Mouse (Mus musculus) heart, postnatal 36 days (tissue): ENCODE data around the gene Stab2. TPM values are rescaled to one million over a fixed set of nuclear protein-coding genes. Genes with fewer than 3 reads are reported as not detected.

Experiments
- DNase-seq, 2 experiments: peaks; one replicate each; pipeline ENCODE4 v3.0.0; 2021 to 2022
- intact Hi-C: fragments of 180-260 bp; cut with DNase I; formaldehyde crosslinking; loops from one replicate; pipeline ENCODE4 v1.15.1; 2025
- total RNA-seq, 2 experiments: library from RNA; stranded (reverse); gene quantifications; 2 replicates each; pipeline ENCODE4 v1.2.3; 2021

The Stab2 gene
- total RNA-seq, 2 experiments from 2014 or later, result 0.05 to 0.19 TPM

DNA sequence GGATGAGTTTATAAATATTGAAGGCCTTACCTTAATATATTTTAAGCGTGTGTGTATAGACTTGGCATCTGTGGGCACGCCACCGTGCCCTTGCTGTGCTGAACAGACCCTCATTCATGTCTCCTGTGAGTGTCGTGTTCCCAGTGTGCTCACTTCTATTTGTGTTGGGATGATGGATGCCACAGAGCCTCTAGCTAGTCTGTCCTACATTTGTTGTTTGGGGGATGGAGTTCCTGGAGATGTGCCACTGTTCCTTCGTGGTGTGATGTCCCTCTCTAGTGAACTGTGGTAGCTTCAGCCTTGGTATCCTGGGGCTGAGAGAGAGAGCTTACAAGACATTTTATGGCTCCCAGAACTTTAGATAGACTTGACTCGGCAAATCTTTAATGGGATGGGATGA lies 169.0 kb downstream of the Stab2 start:
- no peak for DNase-seq
- intact Hi-C loops, result no loop called here

DNA sequence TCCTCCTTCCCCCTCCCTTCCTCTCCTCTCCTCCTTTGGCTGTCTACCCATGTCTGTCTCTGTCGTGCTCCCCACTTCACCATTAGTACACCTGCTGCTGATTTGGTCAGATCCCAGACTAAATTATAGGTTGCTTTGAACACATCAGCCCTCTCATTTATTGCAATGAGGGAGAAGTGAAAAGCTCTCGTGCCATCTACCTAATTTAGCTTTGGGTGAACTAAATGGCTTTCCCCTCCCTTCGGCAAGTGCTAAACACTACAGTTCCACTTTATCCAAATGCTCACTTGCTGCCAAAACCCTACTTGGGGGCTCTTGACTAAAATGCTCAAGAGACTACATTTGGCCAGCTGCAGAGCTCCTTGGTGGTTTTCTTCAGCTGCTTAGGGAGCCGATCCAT lies 171.0 kb downstream of the Stab2 start:
- intact Hi-C loops, result no loop called here
- DNase-seq, result no peak

DNA sequence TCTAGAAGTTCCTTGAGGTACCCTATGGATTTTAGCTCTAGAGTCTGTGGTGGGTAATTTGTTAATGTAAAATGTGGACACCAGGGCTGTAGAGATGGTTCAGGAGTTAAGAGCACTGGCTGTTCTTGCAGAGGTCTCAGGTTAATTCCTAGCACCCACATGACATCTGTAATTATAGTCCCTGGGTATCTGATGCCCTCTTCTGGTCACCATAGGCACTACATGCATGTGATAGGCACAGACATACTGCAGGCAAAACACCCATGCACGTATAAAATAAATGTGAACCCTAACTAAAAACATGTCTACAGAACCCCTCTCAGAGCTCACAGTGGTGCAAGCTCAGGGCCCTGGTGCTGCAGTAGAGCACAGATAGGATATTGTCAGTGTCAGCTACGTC lies 178.3 kb downstream of the Stab2 start:
- DNase-seq, result no peak
- intact Hi-C loops, result no loop called here

DNA sequence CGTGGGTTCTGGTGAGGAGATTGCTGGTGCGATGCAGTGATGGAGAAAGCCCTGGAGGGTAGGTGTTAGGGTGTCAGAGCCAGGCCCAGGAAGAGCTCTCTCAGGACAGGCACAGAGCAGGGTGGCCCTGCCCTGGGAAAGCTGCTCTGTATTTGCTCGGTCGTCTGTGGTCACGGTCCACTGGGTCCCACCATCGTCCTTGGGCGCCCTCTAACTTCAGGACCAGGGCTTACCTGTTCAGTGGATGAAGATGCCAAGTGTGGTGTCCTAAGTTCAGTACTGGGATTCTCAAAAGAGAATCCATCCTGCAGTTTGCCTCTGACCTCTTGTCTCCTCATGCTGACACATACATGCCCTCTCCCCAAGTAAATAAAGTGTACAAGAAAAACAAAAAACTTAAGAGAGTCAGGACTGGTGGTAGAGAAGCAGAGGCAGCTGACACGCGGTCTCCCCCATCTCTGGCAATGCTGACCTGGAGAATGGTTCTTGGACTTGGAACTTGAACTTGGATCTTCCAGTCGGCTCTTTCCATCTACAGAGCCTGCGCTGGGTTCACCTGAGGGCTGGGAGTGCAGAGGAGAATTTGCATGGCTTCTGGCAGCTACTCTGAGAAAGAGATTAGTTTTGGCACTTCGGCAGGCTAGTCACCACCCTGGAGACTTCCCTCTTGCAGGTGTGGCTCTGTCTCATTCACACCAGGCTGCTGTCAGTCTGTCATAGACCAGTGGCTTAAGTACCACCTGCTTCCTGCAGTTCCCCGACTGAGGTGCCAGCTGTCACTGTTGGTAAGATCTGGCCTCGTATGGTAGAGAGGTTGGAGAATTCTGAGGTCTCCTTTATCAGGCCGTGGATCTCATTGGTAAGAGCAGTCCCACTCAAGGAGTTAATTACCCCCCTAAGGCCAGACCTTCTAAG lies 179.3 kb downstream of the Stab2 start:
- intact Hi-C loops, result no loop called here
- no peak for DNase-seq

DNA sequence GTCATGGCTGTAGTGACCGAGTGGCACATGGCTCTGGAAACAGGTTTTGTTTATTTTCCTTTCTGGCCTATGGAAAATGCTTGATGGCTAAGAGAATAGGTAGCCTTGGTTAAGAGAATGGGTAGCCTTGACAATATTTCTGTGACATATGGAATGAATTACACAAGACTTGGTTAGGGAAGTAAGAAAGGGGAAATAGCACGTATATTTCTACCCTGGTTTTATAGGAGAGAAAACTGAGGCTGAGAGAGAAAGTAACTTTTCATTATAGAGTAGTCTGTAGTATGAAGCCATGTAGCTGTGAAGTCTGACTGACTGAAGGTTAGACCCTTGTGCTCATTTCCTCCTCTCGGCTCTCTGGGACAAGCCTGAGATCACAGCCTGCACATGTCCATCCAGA lies 180.9 kb downstream of the Stab2 start:
- no peak for DNase-seq
- intact Hi-C loops, result no loop called here

DNA sequence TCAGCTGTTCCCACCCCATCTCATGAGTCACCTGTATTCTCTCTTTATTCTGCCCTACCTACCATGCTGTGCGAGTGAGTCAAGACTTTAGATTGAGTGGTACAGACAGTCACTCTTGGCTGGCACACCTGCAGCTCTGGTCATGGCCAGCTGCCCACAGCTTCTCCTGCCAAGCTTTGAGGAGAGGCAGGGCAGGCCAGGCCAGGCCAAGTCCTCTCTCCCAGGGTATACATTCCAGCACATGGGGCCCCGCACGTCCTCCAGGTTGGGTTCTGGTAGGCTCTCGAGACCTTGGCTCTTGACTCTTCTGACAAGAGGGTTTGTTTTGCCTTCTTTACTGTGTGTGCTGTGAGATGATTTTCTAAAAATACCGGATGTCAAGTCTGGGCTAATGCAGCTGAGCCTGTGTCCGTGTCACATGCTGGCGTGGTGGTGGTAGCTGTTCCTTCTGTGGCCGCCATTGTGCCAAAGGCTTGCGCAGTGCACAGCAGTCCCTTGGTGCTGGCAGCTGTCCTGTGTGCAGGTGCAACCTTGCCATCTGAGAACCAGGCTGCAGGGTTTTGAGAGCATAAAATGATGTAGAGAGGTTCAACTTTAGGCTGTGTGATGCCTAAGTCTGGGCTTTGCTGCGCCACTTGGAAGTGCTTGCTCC lies 181.8 kb downstream of the Stab2 start:
- peak; percentile 67 to 75 for DNase-seq
- intact Hi-C loops, result no loop called here

DNA sequence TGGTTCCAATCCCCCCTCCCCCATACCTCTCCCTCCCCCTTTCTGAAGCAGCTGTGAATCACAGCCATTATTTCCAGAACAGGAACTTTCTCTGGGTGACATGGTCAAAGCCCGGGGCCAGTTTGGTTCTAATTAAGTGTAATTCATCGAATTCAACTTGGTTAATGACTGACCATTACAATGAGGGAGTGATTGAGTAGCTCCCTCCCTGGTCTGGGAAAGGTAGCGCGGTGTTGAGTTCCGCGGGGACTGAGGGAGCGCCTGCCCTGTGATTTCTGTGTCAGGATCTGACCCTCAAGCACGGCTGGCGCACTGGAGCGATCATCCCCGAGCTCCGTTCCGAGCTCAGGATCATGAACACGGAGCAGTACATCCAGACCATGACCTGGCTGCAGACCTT lies 183.0 kb downstream of the Stab2 start:
- intact Hi-C loops, result no loop called here

DNA sequence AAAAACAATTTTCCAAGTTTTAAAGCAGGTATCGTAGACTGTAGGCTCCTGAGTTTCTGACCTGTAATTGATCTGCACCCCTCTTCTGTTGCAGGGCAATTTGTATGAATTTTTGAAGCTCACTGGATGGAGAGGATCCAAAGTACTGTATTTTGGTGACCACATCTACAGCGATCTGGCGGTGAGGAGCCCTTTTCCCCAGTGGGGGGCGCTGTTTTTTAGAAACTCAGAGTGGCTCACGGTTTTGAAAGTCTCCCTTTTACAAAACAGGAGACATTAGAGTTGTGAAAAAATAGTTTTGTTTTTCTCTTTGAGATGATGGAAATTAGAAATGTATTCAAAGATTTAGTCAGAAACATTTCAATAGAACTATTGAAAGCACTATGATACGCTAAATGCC lies 183.7 kb downstream of the Stab2 start:
- no peak for DNase-seq
- intact Hi-C loops, result no loop called here

More for the DNA sequence above, 183.0 kb downstream of the Stab2 start:
- DNase-seq, result no peak

DNA sequence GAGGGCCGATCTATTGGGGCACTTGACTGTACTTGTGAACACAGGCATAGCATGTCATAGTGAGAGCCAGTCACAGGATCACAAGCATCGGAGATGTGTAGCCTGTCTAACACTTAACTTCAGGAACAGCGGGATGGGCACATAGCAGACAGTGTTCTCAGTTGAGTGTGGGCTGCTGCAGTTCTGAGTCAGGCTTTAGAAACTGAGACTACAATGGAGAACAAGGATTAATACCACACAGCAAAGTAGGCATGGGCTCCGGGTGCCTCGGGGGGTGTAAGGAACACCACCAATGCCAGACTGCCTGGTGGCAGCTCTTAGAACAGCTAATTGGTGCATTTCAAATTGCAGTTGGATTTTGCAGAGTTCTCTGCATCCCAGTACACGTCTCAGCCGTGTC lies 186.8 kb downstream of the Stab2 start:
- DNase-seq, result no peak
- intact Hi-C loops, result no loop called here

DNA sequence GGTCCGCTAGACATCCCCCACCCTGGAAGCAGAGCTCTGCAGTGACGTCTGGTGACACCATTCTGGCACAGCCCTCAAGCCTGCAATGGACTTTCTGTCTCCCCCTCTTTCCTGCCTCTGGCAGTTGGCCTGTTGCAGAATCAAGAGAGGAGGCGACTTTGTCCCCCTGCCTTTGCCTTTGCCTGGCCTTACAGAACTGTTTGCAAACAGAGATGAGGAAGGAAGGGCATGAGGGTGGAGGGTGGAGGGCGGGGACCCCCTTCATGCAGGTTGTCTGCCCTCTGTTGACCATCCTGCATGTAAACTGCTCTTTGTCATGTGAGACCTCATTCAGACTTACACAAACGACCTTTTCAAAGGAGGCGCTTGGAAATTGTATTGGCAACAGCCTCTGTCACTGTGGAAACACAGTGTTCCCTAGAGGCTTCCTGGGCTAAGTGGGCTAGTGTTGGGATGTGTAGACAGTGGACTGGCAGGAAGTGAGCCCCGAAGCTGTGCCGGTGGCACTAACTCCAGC lies 188.1 kb downstream of the Stab2 start:
- intact Hi-C loops, result no loop called here

DNA sequence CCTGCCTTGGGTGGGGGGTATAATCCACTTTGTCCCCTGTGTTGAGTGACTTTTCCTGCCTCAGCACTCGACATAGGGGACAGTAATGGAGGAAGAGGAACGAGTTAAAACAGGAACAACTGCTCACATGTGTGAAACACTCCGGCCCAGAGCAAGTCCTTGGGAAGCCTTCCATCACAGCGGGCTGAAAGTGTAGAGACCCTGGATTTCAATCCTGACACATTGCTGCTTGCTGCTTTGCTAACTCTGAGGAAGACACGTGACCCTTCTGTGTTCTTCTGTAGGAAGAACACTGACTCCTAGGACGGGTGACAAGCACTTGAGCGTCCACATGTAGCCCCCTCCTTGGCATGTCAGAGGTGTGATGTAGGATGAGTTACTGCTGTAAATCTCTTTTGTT lies 192.7 kb downstream of the Stab2 start:
- DNase-seq, result no peak
- intact Hi-C loops, result loop anchor here (2.0 kb wide), 1 partner anchor 36 kb away; the partner anchor contains the start of gene Nt5dc3

More for the DNA sequence above, 188.1 kb downstream of the Stab2 start:
- DNase-seq, result peak; percentile 34 to 45

DNA sequence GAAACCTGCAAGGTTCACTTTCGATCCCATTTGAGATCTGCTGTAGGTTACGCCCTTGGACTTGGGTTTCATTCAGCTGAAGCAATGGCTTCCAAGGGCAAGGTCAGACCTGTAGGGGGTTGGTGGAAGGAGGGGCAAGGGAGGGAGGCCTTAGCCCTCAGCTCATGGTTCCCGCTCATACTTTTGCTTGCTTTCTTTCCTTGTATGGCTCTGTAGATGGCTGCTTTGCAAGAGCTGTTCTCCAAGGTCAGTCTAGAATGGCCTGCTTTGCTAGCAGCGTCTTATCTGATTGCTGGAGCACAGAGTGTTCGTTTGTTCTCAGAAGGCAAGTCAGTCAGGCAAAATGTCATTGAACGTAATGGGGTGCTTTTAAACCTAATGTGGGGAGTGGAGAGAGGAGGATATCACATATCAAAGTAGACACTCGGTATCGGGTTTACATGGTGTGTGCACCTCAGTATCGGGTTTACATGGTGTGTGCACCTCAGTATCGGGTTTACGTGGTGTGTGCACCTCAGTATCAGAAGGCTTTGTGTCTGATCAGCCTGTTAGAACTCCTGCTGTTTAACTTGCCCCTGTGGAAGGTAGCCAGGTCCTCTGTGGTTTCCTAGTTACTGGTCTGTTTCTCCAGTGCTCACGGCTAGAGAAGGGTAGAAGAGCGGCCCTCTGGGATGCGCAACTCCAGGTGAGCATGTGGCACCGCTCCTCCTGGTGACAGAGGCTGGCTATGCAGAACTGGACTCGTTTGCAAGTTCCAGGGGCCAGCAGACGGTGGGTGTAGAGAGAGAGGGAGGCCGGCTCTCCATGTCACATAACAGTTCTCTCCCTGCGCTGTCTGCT lies 193.3 kb downstream of the Stab2 start:
- intact Hi-C loops, result loop anchor here (2.0 kb wide), 1 partner anchor 36 kb away; the partner anchor contains the start of gene Nt5dc3
- DNase-seq, result no peak

DNA sequence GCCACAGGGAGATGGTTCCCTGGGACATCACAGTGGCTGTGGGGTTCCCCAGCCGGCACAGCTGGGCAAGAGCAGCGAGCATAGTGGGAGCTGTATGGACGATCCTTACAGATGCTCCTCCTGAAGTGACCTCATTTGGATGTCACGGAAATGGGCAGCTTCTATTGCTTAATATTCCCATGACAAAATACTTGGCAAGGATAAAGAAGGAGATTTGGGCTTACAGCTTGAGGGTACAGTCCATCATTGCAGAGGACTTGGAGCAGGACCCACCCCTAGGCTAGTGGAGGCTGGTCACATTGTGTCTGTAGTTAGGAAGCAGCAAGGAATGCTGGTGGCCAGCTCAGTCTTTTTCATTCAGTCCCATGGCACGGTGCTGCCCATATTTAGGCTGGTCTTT lies 197.2 kb downstream of the Stab2 start:
- DNase-seq, result no peak
- intact Hi-C loops, result no loop called here

DNA sequence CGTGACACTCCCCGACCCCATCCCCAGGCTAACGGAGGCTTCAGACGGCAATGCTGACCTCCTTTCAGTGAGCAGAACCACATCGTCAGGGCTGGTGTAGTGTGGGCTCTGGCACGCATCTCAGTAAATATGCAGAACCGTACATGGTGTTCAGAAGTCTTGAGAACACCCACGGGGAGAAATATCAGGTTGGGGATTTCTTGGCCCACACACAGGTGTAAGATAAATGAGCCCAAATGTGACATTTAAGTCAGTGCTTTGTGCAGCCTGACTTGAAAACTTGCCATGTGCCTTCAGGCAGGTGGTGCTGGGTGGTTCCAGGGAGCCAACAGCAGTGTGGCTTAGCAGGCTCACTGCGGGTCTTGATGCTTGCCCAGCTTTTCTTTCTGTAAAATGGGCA lies 197.8 kb downstream of the Stab2 start:
- intact Hi-C loops, result loop anchor here (10.0 kb wide), 1 partner anchor 1065 kb away; no protein-coding TSS in a partner anchor
- DNase-seq, result no peak

DNA sequence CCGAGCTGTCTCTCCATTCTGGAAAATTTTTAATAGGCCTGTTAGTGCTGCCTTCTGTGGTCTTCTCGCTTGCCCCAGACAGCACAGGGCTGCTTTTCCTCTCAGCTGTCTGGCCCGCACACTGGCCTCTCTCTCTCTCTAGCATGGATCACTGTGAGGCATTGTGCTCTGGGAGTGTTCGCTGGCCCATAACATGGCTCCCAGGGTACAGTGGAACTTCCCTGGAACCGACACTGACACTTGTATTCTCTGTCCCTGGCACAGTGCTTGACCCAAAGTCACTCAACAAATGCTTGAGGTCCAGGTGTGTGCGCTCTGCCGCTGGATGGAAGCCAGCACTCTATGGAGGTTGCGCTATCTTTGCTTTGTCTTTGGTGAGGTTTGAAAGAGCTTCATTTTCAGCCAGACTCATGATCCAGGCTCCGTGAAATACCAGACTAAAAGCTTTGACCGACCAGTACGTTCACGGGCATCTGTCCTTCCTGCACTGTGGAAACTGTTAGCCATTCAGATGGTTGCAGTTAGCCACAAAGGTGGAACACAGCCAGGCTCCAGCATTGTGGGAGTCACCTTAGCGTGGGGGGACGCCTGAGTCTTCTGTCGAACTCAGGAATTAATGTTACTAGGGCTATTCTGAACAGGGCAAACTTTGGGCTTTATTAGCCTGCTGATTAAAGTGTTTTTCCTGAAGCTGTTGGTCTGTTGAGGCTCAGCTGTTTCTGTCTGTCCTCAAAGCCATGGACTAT lies 199.6 kb downstream of the Stab2 start:
- intact Hi-C loops, result loop anchor here (10.0 kb wide), 1 partner anchor 1067 kb away; no protein-coding TSS in a partner anchor
- no peak for DNase-seq

DNA sequence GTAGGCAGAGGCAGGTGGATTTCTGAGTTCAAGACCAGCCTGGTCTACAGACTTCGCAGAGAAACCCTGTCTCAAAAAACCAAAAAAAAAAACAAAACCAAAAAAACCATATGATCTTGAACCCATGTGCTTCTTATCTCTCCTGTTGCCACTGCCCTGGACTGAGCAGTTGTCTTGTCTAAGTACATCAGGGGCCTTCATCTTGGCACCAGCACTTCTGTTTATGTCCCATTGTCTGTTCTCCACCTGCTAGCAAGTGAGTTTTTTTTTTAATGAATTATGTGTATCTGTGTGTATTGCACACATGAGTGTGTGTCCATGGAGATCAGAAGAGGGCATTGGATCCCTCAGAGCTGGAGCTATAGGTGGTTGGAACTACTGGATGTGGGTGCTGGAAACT lies 200.5 kb downstream of the Stab2 start:
- intact Hi-C loops, result loop anchor here (10.0 kb wide), 1 partner anchor 1067 kb away; no protein-coding TSS in a partner anchor
- no peak for DNase-seq

DNA sequence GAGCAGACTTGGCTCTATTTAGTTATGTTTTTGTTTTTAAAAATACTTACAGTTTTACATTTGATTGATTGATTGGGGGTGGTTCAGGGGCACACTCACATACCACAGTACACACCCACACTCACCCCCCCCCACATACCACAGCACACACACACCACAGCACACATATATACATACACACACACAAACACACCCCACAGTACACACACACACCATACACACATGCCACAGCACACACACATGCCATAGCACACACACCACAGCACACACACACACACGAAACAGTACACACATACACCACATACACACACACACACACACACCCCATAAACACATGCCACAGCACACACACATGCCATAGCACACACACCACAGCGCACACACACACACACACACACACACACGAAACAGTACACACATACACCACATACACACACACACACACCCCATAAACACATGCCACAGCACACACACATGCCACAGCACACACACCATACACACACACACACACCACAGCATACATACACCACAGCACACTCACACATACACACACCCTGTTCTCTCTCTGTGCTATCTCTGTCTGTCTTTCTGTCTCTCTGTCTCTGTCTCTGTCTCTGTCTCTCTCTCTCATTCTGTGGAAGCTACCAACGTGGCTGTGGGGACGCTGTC lies 211.6 kb downstream of the Stab2 start:
- DNase-seq, result no peak
- intact Hi-C loops, result no loop called here

DNA sequence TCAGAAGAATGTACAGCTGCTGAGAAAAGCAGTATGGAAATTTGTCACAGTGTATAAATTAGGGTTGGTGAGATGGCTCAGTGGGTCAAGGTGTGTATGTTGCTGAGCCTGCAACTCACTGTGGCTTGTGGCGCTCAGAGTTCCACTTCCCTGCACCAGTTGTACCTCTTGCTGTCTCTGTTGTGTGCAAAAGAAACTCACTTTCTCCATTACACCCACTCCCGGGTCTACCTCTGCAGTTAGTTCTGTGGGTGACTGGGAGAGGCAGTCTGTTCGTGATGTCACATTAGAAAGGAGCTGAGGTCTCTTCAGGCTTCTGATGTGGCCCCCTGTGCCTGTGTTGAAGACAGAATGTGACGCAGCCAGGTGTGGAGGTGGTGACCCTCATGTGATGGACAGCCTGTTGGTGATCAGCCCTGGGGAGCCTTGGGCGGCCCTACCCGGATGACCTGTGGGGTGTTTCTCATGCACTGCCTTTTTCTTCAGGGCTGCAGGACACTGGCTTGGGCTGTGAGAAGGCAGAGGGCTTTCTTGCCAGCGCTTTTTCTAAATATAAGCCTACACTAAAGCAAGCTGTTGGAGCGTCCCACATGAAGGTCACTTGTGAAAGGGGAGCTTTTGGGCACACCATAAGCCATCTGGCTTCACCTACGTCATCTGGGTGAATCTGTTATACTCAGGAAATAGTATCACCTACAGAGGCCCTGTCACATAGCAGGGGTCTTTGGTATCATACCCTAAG lies 212.9 kb downstream of the Stab2 start:
- intact Hi-C loops, result no loop called here
- no peak for DNase-seq

DNA sequence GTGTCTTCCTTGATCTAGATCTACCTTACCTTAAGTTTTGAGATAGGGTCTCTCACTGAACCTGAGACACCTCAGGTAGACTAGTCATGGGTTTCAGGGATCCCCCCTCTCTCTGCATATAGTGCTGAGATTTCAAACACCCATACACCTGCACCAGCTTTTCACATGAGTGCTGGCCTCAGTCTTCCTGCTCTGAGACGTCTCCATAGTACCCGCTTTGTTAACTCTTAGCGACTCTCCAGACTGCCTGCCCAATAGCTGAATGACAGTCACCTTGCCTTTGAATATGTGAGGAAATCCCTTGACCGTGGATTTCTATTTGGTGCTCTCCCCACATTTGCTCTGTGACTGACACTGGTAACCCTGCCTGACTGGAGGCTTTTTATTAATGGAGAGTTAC lies 213.6 kb downstream of the Stab2 start:
- intact Hi-C loops, result no loop called here
- no peak for DNase-seq
